Mouse (Mus musculus) large intestine, adult 2 months (tissue): Measurements from ENCODE around the gene Tbcel. TPM values are rescaled to one million over a fixed set of nuclear protein-coding genes. Genes with fewer than 3 reads are reported as not detected.

ENCODE experiments used
- DNase-seq: peaks from one replicate; pipeline ENCODE4 v3.0.0-alpha.2; 2012; ENCODE audit warnings: low read depth, low spot score
- WGBS: fragments of 180-500 bp; shearing (Covaris S2); methylation state at CpG from one replicate; pipeline ENCODE4 v1.1.7; 2018; 5-methylcytosine and 5-hydroxymethylcytosine counted together
- polyA plus RNA-seq: library from polyadenylated mRNA; depleted of rRNA; stranded (reverse); fragments of >200 nt; gene quantifications from 2 replicates; pipeline ENCODE4 v1.2.3, GENCODE M21; 2012

The Tbcel gene
- polyA plus RNA-seq, 1 experiment, result 5.3 TPM

- 95% methylated on average over 6 of the region's 6 CpGs for WGBS
- DNase-seq, result no peak
These were observed 47.9 kb downstream of the Tbcel start for GRCm38 (mm10) chr9:42459736-42460135.

- WGBS, result 58% methylated on average over 9 of the region's 9 CpGs
- no peak for DNase-seq
These were observed 48.7 kb downstream of the Tbcel start for GRCm38 (mm10) chr9:42458741-42459515.

DNA sequence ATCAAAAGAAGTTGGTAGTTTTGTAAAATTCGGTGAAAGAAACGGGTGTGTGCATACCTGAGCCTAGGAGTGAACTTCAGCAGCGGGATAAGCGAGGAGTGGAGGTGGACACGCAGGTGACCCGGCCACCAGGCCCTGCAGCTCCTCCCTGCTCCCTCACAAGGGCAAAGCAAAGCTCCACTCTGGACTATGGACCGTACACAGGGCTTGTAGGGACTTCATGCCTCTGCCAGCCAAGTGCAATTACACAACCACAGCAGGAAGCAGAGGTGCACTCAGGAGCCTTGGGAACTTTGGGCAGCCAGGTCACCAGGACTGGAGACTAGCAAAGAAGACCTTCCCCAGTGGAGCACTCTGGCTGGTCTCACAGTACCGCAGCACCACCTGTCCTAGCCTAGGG, 50.1 kb downstream of the Tbcel start:
- DNase-seq, result peak; percentile 67
- WGBS, result 30% methylated on average over 8 of the region's 8 CpGs

GRCm38 (mm10) chr9:42454364-42454763, 53.2 kb downstream of the Tbcel start:
- WGBS, result 97% methylated on average over 8 of the region's 8 CpGs
- no peak for DNase-seq

DNA sequence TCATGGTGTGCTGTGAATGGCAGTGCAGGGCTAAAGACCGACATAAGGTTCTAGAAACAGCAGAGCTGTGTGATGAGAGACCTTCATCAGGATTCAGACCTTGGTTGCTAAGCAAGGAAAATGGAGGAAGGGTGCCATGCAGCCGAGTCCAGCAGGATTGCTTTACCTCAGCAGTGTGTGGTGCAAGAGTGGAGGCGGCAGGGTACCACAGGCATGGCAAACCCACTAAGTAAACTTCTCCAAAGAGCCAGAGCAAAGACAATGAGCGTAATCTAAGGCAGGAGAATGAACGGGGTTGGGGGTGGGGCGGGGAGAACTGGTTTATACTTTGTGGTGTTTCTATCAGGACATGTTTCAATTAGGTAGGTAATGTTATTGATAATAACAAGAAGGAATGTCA, 58.6 kb downstream of the Tbcel start:
- DNase-seq, result no peak
- 88% methylated on average over 6 of the region's 6 CpGs for WGBS

DNA sequence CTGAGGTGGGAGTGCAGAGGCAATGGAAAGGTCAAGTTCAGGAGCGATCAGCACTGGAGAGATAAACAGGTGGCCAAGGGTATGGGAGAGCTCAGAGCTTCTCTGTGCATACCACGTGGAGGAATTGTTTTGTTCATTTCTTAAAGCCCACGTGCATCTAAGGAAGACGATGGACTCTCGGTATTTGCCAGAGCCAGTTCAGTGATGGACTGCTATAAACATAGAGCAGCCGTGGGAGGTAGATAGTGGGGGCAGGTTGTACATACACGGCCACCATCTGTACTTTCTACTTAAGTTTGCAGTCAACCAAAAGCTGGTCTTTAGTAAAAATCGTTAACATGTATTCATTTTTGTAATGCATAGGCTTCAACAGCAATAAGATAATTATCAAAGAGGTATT, 65.5 kb downstream of the Tbcel start:
- 87% methylated on average over 8 of the region's 8 CpGs for WGBS
- no peak for DNase-seq

GRCm38 (mm10) chr9:42441234-42441633, 66.4 kb downstream of the Tbcel start:
- DNase-seq, result no peak
- WGBS, result 83% methylated on average over 2 of the region's 2 CpGs

DNA sequence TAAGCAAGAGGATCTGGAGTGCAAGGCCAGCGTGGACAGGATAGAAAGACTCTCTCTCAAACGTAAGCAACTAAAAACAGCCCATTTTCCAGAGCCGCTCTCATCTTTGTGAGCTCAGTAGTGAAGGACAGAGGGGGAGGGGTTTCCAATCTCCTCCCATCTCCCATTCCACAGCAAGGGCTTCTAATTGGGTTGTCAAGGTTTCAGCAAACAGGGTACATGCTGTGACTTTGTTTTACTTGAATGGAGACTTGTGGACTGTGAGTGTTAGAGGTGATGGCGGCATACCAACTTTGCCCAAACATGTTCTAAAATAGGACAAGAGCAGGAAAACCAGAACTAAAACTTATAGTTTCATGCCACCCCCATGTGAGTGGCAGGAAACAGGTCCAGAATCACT, 68.2 kb downstream of the Tbcel start:
- WGBS, result 83% methylated on average over 4 of the region's 4 CpGs
- DNase-seq, result no peak

GRCm38 (mm10) chr9:42432155-42432554, 75.5 kb downstream of the Tbcel start:
- no peak for DNase-seq
- 93% methylated on average over 2 of the region's 2 CpGs for WGBS

DNA sequence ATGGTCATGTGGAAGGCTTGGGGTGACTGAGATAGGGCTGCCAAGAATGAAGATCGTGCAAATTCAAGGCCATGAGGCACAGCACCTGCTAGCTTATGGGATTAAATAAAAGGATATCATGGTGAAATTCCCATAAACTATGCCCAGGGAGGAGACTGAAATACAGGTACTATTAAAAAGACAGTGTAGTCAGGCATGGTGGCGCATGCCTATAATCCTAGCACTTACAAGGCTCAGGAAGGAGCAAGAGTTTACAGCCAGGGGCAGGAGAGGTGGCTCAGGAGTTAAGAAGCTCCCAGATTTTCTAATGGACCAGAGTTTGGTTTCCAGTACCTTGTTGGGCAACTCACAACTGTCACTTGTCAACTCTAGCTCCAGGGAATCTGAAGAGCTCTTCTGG, 76.0 kb downstream of the Tbcel start:
- no peak for DNase-seq
- 85% methylated on average over 2 of the region's 2 CpGs for WGBS

GRCm38 (mm10) chr9:42428060-42428924, 79.3 kb downstream of the Tbcel start:
- DNase-seq, result no peak
- WGBS, result 67% methylated on average over 12 of the region's 12 CpGs

GRCm38 (mm10) chr9:42426661-42427358, 80.8 kb downstream of the Tbcel start:
- WGBS, result 84% methylated on average over 10 of the region's 10 CpGs
- no peak for DNase-seq

GRCm38 (mm10) chr9:42423649-42424048, 84.0 kb downstream of the Tbcel start:
- WGBS, result 33% methylated on average over 2 of the region's 2 CpGs
- DNase-seq, result peak; percentile 10

DNA sequence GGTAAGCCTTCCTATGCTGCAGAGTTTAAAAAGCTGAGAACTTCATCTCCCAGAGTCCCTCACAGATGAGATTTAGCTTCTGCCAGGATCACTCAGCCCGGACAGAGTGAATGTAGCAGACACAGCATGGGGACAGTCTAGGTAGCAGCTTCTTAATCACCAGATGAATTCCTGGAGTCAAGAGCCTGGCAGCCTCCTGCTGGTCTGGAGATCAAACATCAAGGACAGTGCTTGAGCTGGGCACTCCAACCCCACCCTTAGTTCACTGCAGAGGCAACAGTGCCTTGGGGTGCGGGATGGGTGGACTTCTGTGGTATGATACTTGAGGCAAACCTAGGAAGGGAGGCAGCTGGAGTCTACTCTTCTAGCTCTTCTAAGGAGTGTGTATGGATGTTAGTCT, 87.9 kb downstream of the Tbcel start:
- no peak for DNase-seq
- WGBS, result 90% methylated on average over 2 of the region's 2 CpGs

GRCm38 (mm10) chr9:42418786-42419185, 88.8 kb downstream of the Tbcel start:
- DNase-seq, result no peak
- WGBS, result 84% methylated on average over 5 of the region's 5 CpGs

DNA sequence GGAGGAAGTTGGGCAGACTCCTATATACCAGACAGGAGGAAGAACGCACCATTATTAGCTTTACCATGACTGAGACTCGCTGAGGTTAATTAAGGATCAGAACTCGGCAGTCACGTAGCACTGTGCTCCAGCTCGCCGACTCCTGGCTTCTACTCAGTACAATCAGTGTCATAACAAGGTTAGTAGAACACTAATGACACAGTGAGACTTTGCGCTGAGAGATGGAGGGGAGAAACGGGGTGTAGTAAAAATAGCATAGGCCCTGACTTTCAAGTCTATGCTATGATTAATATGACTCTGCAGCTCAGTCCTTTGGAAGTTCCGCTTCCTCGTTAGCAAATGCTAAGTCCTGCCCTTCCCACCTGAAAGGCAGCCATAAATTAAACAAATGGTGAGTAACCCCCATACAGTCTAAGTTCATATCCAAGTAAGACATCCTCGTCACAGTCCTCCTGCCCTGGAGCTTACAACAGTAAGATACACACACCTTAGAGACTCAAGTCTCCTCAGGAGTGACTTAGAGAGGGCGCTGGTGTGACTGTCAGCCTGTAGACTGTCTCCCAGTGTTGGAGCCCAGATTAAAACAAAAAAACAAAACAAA, 90.2 kb downstream of the Tbcel start:
- 86% methylated on average over 12 of the region's 12 CpGs for WGBS
- DNase-seq, result no peak

DNA sequence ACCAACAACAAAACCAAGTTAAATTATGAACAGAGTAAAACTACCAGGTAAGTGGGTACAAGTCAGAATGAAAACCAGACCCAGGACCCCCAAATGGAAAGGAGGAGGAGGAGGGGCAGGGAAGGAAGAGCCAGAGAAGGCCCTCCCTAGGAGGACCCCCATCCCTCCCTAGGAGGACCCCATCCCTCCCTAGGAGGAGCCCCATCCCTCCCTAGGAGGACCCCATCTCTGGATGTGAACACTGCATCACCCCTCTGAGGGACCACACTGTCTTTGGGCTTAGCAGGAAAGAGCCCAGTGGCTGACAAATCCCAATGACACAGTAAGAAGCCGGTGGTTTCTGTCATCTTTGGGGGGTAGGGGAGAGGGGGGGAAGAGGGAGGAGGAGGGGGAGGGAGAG, 92.4 kb downstream of the Tbcel start:
- no peak for DNase-seq
- WGBS, result 53% methylated on average over 1 of the region's 1 CpGs

DNA sequence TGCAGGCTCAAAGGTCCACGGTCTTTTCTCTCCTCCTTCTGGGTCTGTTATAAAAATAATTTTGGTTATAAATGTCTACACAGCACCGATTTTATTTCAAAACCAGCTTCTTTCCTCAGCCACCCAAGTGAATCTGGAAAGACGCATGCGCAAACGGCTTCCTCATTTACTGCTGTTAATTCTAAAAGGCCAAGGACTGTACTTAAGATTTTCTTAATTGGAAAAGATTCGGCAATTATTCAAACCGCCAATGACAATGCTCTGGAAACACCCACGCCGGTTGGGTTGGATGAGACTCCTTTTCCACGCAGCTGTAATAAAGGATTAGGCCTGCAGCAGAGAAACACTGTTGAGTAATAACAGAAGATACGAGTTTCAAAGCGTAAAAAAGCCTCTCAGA, 94.3 kb downstream of the Tbcel start:
- no peak for DNase-seq
- 87% methylated on average over 12 of the region's 12 CpGs for WGBS

DNA sequence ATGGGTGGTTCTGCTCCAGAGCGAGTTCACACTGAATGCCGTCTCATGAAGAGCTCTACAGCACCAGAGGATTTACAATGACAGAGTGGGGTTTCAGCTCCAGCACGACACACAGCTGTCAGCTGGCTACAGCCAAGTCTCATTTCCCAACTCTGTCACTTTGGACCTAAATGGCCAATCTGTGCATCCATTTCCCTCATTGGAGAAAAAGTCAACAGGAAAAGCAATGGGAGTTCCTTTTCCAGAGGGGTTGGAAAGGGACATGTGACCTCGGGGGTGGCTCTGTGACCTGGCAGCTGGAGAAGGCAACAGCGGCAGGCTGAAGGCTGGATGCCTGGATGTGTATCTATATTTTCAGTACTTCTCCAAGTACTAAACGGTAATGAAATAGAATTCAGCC, 96.3 kb downstream of the Tbcel start:
- 79% methylated on average over 6 of the region's 6 CpGs for WGBS
- no peak for DNase-seq

GRCm38 (mm10) chr9:42405736-42406135, 101.9 kb downstream of the Tbcel start:
- no peak for DNase-seq
- 66% methylated on average over 4 of the region's 4 CpGs for WGBS
